Mouse (Mus musculus) embryonic fibroblast, embryonic 13.5 days (primary cell): Measurements from ENCODE around the gene Zfp574.

Experiments used
- CTCF ChIP-seq: IDR thresholded peaks from 2 replicates; pipeline ENCODE4 v1.5.1; 2011; ENCODE audit warnings: mild to moderate bottlenecking, control low read depth, low read length, moderate library complexity, borderline replicate concordance; ENCODE audit not compliant: insufficient read depth
- POLR2A ChIP-seq: IDR thresholded peaks from 2 replicates; pipeline ENCODE4 v1.6.1; 2011; ENCODE audit warnings: low read depth, mild to moderate bottlenecking, control low read depth, low read length, moderate library complexity

DNA sequence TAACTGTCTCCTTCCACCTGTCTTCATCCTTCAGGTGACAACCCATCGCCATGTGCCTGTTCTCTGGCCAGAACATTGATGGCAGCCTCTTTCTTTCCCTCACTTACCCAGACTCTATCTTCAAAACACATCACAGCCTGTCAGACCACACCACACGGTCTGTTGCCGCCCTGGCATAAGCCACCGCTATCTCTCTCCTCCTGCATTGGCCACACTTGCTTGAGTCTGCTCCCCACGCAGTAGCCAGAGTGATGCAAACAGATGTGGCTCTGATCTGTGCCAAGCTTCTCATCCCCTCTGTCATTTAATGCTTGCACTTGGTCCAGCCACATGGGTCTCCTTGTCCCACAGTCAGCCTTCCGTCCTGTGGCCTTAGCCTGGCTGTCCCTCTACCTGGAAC is 9.0 kb upstream of the Zfp574 start:
- TF ChIP-seq CTCF (no peak), POLR2A (no peak)
